In the genomic region with DNA sequence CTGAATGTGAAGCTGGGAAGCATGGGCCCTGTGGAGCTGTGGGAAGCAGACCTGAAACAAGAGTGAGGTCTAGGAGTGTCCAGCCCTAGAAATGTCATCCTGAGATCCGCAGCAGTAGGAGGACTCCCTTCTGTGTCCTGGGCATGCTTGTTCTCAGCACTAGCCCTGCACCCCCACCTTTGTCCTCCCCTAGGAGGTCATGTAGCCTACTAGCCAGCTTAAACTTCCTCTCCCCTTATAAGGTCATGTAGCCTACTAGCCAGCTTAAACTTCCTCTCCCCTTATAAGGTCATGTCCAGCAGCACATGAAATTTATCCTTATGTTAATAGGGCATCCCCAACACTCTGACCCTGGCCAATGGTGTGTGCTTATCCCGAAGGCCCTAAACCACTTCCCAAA, we compare ENCODE assay signal across 17 mouse cellular contexts.
"Had no signal": no experiment of that assay in that cellular context is flagged by ENCODE, and none has a peak within 500 bp of the region (broad histone marks: within the 10 kb centered on the region; RNA-seq: fewer than 3 reads in every experiment).

No protein-coding gene starts in this region.

- DNase-seq: left cerebral cortex, postnatal 4 days; liver; liver, embryonic 13.5 days; liver, postnatal 0 days; lung, adult 18-20 months; lung, adult 2 months; lung, embryonic 14.5 days; lung, postnatal 10 days; lung, postnatal 14 days; lung, postnatal 36 days; lung, postnatal 4 days; midbrain, embryonic 14.5 days had no signal

- ATAC-seq: liver, embryonic 12.5 days; liver, postnatal 0 days; lung, postnatal 0 days; midbrain, embryonic 13.5 days; midbrain, embryonic 15.5 days; midbrain, embryonic 16.5 days had no signal
